Mouse (Mus musculus): ENCODE data around the gene Pck2.
A peak's percentile ranks its signal among the peaks of the same experiment; 100 is the strongest.

Gene Pck2

GRCm38 (mm10) chr14:55540067-55540786, at the start of gene Pck2:
TSS of gene Pck2 (plus strand) at chr14:55540266.
- DNase-seq: peak; percentile 88

GRCm38 (mm10) chr14:55490361-55491201, 49.5 kb upstream of the Pck2 start, which contains the start of gene Carmil3:
TSS of gene Carmil3 (plus strand) at chr14:55490651.
- peak; percentile 94 for DNase-seq

- DNase-seq: peak; percentile 78
These were observed 48.7 kb upstream of the Pck2 start for GRCm38 (mm10) chr14:55491291-55491833.

- no peak for DNase-seq
These were observed 48.0 kb upstream of the Pck2 start for GRCm38 (mm10) chr14:55492103-55492502.

GRCm38 (mm10) chr14:55495509-55496240, 44.4 kb upstream of the Pck2 start:
- no peak for DNase-seq

GRCm38 (mm10) chr14:55496761-55497448, 43.2 kb upstream of the Pck2 start:
- no peak for DNase-seq

GRCm38 (mm10) chr14:55497449-55497821, 42.6 kb upstream of the Pck2 start:
- DNase-seq: peak; percentile 89

GRCm38 (mm10) chr14:55505612-55506011, 34.5 kb upstream of the Pck2 start:
- no peak for DNase-seq

GRCm38 (mm10) chr14:55507801-55508200, 32.3 kb upstream of the Pck2 start:
- DNase-seq: no peak

GRCm38 (mm10) chr14:55509540-55509939, 30.5 kb upstream of the Pck2 start:
- DNase-seq: no peak

GRCm38 (mm10) chr14:55510125-55510731, 29.8 kb upstream of the Pck2 start, which contains the start of gene Cpne6:
TSS of gene Cpne6 (plus strand) at chr14:55510445.
- DNase-seq: no peak

- DNase-seq: no peak
These were observed 29.0 kb upstream of the Pck2 start for GRCm38 (mm10) chr14:55511037-55511436.

- DNase-seq: no peak
These were observed 26.1 kb upstream of the Pck2 start for GRCm38 (mm10) chr14:55513927-55514326.

GRCm38 (mm10) chr14:55515846-55516245, 24.2 kb upstream of the Pck2 start:
- DNase-seq: no peak

- peak; percentile 85 for DNase-seq
These were observed 21.2 kb upstream of the Pck2 start for GRCm38 (mm10) chr14:55518897-55519296.

GRCm38 (mm10) chr14:55519604-55520003, 20.5 kb upstream of the Pck2 start:
- DNase-seq: no peak

- peak; percentile 87 for DNase-seq
These were observed 19.4 kb upstream of the Pck2 start for GRCm38 (mm10) chr14:55520451-55521361.

GRCm38 (mm10) chr14:55524062-55524461, 16.0 kb upstream of the Pck2 start:
- DNase-seq: peak; percentile 58

GRCm38 (mm10) chr14:55524785-55525184, 15.3 kb upstream of the Pck2 start, which contains the start of gene Nrl:
TSS of gene Nrl (minus strand) at chr14:55524981.
- DNase-seq: peak; percentile 80

- peak; percentile 65 for DNase-seq
These were observed 13.4 kb upstream of the Pck2 start for GRCm38 (mm10) chr14:55526674-55527073.

GRCm38 (mm10) chr14:55527940-55528339, 12.1 kb upstream of the Pck2 start:
- DNase-seq: peak; percentile 74

All from retina, postnatal 1 day (tissue).